Mouse (Mus musculus) WW6 (cell line): Measurements from ENCODE around the gene Tbc1d9.
"Not testable (repeated sequence)": the region's sequence is repeated elsewhere in the genome, so short reads cannot be mapped to it uniquely, and the experiment has no call there.

Experiments used
- DNase-seq: peaks from one replicate; pipeline ENCODE4 v3.0.0-alpha.2; 2013; ENCODE audit warnings: low read depth, low spot score

Tbc1d9 gene

DNA sequence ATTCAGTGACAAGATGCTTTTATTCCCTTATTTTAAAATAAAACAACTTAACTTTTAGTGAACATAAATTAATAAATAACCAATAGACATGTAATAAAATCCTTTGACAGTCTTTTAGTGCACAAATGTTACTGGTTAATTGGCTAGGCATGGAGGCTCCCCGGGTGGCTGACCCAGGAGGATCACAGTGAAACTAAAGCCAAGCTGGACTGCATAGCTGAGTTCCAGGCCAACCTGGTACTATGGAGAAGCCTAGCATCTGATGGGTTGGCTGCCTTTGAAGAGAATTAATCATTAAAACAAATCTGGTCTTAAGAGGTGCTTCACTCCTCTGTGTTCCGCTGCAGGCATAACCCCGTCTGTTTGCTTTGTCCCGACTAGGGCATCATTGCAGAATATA lies 67.9 kb downstream of the Tbc1d9 start:
- no peak for DNase-seq

DNA sequence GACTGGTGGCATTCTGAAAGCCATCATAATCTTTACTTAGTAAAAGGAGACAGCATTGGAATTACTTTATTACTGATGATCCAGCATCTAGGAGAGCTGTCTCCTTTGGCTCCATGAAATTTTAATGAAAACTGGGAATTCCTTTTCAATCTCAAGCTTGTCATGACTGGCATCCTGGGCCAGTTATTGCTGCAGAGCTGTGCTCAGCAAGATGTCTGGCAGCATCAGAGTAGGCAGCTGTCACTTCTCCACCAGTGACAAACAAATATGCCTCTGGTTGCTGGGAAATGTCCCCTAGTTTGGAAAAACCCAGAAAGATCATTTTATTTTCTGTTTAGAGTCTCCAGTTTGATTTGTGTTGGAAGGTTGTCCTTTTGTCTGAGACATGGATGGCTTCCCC lies 74.2 kb downstream of the Tbc1d9 start:
- no peak for DNase-seq

DNA sequence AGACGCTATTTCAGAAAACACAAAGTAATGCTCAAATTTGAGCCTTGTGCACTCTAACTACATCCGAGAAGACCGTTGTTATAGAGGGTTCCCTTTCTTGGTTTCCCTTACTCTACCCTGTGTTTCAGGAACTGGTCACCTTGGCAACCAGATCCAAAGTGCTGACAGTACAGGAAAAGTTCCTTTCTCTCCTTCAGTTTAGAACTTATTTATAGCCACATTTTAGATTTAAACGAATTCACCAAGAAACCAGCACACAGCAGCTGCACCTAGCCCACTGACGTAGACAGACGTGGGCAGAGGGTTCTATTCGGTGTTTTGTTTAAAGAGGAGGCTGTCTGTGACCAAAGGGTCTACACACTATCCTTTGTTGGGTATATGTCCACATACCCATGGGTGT lies 79.0 kb downstream of the Tbc1d9 start:
- no peak for DNase-seq

- no peak for DNase-seq
These were observed 85.7 kb downstream of the Tbc1d9 start for GRCm38 (mm10) chr8:83250858-83251257.

- DNase-seq = no peak
These were observed 86.5 kb downstream of the Tbc1d9 start for GRCm38 (mm10) chr8:83251362-83252246.

GRCm38 (mm10) chr8:83252791-83253190 lies 87.6 kb downstream of the Tbc1d9 start:
- no peak for DNase-seq

DNA sequence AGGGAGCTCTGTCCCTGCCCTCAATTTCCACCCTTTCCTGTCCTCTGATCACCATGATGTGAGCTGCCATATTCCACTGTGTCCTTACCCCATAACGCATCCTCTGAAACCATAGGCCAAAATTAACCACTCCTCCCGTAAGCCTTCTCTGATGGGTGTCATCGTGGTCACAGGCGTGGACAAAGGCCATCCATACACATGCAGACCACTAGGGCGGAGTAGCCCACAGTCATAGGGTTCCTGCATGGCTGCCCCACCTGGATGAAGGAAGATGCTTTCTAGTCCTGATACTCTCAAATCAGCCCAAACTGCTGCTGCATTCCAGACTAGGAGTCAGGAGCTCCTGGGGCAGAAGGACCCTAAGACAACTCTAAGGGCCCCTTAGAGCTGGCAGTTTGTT lies 92.5 kb downstream of the Tbc1d9 start:
- no peak for DNase-seq

GRCm38 (mm10) chr8:83260418-83261215 lies 95.5 kb downstream of the Tbc1d9 start:
- DNase-seq = peak; percentile 65

- DNase-seq = no peak
These were observed 106.0 kb downstream of the Tbc1d9 start for GRCm38 (mm10) chr8:83271172-83271571.

DNA sequence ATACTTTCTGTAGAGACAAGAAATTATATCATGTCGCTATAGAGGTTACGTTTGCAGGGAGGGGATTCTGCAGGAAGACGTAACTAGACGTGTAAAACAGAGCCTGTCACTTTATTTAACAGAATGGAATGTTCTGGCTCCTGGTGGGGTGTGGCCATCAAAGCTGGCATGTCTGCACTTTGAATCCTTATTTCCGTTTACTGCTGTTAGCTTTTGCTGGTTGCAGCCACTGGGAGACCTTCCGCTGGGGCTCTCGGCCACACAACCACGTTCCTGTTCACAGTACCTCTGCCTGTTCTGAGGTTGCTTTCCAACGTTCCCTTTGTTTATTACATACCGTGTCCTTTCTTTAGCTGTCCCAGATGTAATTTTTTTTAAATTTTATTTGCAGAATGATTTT lies 107.3 kb downstream of the Tbc1d9 start:
- no peak for DNase-seq

DNA sequence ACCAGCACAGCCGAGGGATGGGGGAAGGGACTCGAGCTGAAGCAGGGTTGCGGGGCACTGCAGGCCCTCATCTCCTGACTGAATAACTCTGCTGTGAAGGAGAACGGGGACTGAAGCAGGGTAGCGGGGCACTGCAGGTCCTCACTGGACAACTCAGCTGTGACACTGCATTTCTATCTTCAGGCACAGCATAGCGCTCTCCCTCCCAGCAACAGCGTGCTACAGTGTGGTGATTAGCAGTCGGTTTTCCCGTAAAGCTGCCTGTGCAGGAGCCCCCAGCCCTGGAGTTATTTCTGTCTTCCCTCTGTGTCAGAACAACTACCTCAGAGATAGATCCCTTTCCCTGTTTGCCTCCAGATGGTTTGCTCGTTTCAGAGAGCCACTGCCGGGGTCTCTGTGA lies 109.3 kb downstream of the Tbc1d9 start:
- DNase-seq = no peak

GRCm38 (mm10) chr8:83278431-83278830 lies 113.3 kb downstream of the Tbc1d9 start:
- no peak for DNase-seq

DNA sequence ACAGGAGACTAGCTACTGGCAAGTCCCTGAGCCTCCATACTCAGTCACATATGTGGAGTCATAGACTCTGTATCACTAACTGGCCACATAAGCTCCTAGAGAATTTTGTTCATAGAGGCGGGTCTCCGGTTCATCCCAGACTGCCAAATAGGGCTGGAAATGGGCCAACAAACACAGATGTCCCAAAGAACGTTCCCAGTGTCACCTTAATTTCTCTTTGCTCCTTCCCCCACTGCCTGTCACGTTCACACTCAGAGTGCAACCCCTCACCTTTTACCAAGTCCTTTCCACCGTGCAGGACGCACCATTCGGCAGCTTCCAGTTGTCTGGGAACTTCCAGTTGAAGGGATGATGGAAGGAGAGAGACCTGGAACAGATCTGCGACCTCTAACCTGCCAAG lies 120.2 kb downstream of the Tbc1d9 start:
- no peak for DNase-seq

GRCm38 (mm10) chr8:83290176-83290575 lies 125.0 kb downstream of the Tbc1d9 start, which contains the start of gene Ucp1:
TSS of gene Ucp1 (plus strand) at chr8:83290352.
- peak; percentile 9 for DNase-seq

GRCm38 (mm10) chr8:83297375-83297774 lies 132.2 kb downstream of the Tbc1d9 start:
- DNase-seq = no peak

DNA sequence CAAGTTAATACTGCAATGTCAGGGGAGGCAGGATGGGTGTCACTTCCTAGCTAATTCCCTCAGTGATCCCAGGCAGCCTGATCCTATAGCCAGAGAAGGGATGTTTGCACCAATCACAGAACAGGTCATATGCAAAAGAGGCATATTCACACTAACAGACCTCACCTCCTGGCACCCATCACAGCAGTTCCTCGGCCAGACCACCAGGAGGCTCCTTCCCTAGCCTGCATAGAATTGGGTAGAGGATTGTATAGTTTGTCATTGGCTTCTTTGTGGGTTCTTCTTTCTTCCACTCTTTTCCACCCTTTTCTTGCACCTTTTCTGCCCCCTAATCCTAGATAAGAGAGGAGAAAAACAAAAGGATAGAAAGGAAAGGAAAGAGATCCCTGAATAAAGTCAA lies 135.0 kb downstream of the Tbc1d9 start:
- DNase-seq = no peak

- no peak for DNase-seq
These were observed 139.8 kb downstream of the Tbc1d9 start for GRCm38 (mm10) chr8:83304946-83305345.

GRCm38 (mm10) chr8:83309836-83310235 lies 144.7 kb downstream of the Tbc1d9 start:
- DNase-seq = no peak

DNA sequence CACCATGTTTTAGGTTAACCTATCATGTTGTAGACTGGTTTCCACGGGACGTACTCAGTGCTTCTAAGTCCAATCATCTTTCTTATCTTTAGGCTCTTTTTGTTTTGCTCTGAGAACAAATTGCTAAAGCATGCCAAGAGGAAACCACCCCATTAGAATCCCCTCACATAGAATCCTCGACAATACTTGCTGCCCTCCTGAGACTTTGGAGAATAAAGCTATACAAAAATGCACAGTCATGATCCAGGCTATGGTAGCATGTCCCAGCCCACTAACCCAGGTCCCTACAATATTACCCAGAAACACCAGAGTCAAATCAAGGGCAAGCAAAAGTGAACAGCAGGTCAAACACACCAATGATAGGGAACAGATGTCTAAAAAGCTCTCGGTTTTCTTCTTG lies 149.9 kb downstream of the Tbc1d9 start:
- DNase-seq = not testable (repeated sequence)

DNA sequence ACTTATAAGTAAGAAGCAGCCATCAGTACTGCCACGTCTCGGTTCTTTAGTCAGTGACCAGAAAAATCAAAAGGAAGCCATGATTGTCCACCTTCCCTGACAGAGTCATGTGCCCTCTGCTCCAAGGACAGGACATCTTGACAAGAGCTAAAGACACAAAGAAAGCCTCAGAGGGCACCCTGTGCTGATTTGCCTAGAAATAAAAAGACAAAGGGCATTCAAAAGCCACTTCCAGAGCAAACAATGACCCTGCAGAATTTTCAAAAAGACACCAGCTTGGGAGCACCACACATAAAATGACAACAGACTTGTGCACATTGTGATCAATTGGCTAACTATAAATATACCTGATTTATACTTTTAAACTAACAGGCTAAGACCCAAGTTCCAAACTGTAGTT lies 150.5 kb downstream of the Tbc1d9 start:
- no peak for DNase-seq

- no peak for DNase-seq
These were observed 155.4 kb downstream of the Tbc1d9 start for GRCm38 (mm10) chr8:83320543-83320942.

- no peak for DNase-seq
These were observed 157.2 kb downstream of the Tbc1d9 start for GRCm38 (mm10) chr8:83322374-83322773.
